Mouse (Mus musculus): Measurements from ENCODE around the gene Oog3. TPM values are rescaled to one million over a fixed set of nuclear protein-coding genes. Genes with fewer than 3 reads are reported as not detected.

Gene Oog3
- not detected in 2 replicates for polyA plus RNA-seq (2016; fragmentation: Nextera tagmentation; extraction: Ambion mirVana)

DNA sequence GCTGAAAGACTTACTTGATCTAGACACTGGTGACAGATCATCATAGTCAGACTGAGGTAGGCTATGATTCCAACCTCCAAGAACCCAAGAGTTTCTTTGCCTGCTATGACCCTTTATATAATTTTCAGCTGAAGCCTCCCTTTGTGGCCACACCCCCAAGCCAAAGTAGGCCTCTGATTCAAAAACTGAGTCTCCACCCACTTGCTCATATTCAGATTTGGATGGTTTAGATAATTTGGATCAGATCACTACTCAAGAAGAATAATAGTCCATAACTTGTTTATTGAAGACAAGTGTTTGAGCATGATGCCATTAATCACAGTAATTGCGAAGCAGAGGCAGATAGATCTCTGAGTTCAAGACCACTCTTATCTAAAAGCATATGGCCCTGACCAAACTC, at the start of gene Oog3:
Oog3 (minus strand) TSS at position 101 of the 400 bp plus-strand sequence.
- H3K9me3 ChIP-seq: peaks cover 11% of the 10 kb centered on the region; the same call in 1 of the 2 replicates

DNA sequence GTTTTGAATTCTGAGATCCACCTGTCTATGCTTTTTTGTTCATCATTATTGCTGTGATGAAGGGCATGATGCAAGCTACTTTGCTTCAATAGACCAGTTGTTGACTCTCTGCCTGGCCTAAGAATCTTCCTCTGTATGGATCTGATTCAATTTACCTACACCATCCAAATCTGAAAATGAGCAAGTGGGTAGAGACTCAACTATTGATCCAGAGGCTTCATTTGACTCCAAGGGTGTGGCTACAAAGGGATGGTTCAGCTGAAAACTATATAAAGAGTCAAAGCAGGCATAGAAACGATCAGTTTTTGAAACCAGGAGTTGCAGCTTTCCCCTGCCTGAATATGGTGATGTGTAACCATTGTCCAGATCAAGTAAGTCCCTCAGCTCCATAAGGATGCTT, 28.0 kb upstream of the Oog3 start, which contains the start of gene Oog2:
Oog2 (plus strand) TSS at position 301 of the 400 bp plus-strand sequence.
- 28% methylated on average over 1 of the region's 1 CpGs for WGBS
- no peaks in the 10 kb centered on the region for H3K27me3 ChIP-seq (ENCODE audit: insufficient read depth, poor library complexity, severe bottlenecking)
- no peaks in the 10 kb centered on the region for H3K36me3 ChIP-seq

More for the DNA sequence above, at the start of gene Oog3:
- H3K27me3 ChIP-seq (ENCODE audit: insufficient read depth, poor library complexity, severe bottlenecking): no peaks in the 10 kb centered on the region
- no peaks in the 10 kb centered on the region for H3K36me3 ChIP-seq
- H3K4me1 ChIP-seq: no peaks in the 10 kb centered on the region
- no peak for DNase-seq (ENCODE audit: low spot score)
- no peak within 1 kb of the TSS for H3K27ac ChIP-seq
- 82% methylated on average over 1 of the region's 1 CpGs for WGBS
- H3K4me3 ChIP-seq: no peak within 1 kb of the TSS

More for the DNA sequence above, 28.0 kb upstream of the Oog3 start, which contains the start of gene Oog2:
- H3K9me3 ChIP-seq: no peaks in the 10 kb centered on the region
- H3K4me1 ChIP-seq: no peaks in the 10 kb centered on the region
- no peak for DNase-seq (ENCODE audit: low spot score)
- H3K27ac ChIP-seq: no peak within 1 kb of the TSS
- no peak within 1 kb of the TSS for H3K4me3 ChIP-seq

Other genes starting within 250 kb of the Oog3 start
- gene Pramef25, start 211.6 kb downstream of the Oog3 start, polyA plus RNA-seq (2016; fragmentation: Nextera tagmentation; extraction: Ambion mirVana): not detected in 2 replicates
- gene Gm13101, start 195.7 kb downstream of the Oog3 start, polyA plus RNA-seq (2016; fragmentation: Nextera tagmentation; extraction: Ambion mirVana): not detected in 2 replicates
- gene Pramef17, start 168.3 kb downstream of the Oog3 start, polyA plus RNA-seq (2016; fragmentation: Nextera tagmentation; extraction: Ambion mirVana): not detected in 2 replicates
- not detected in 2 replicates for gene Pramel4, start 103.5 kb downstream of the Oog3 start, polyA plus RNA-seq (2016; fragmentation: Nextera tagmentation; extraction: Ambion mirVana)
- gene Gm13102, start 56.2 kb downstream of the Oog3 start, polyA plus RNA-seq (2016; fragmentation: Nextera tagmentation; extraction: Ambion mirVana): not detected in 2 replicates
- gene Oog2, start 28.1 kb upstream of the Oog3 start, polyA plus RNA-seq (2016; fragmentation: Nextera tagmentation; extraction: Ambion mirVana): not detected in 2 replicates
- not detected in 2 replicates for gene C87977, start 50.7 kb upstream of the Oog3 start, polyA plus RNA-seq (2016; fragmentation: Nextera tagmentation; extraction: Ambion mirVana)
- not detected in 2 replicates for gene Pramel5, start 117.8 kb upstream of the Oog3 start, polyA plus RNA-seq (2016; fragmentation: Nextera tagmentation; extraction: Ambion mirVana)
- not detected in 2 replicates for gene Gm13128, start 167.6 kb upstream of the Oog3 start, polyA plus RNA-seq (2016; fragmentation: Nextera tagmentation; extraction: Ambion mirVana)
- not detected in 2 replicates for gene Gm13119, start 195.3 kb upstream of the Oog3 start, polyA plus RNA-seq (2016; fragmentation: Nextera tagmentation; extraction: Ambion mirVana)
- not detected in 2 replicates for gene Pramef20, start 215.3 kb upstream of the Oog3 start, polyA plus RNA-seq (2016; fragmentation: Nextera tagmentation; extraction: Ambion mirVana)
- gene Pramef12, start 245.8 kb upstream of the Oog3 start, polyA plus RNA-seq (2016; fragmentation: Nextera tagmentation; extraction: Ambion mirVana): 0.43 TPM in 1 of 2 replicates, not detected in the other

Measured in heart, embryonic 10.5 days (tissue).